Mouse (Mus musculus) G1E-ER4 (cell line): ENCODE results near the gene Depdc1b. TPM values are rescaled to one million over a fixed set of nuclear protein-coding genes. Genes with fewer than 3 reads are reported as not detected.

Experiments
- GATA1 ChIP-seq: IDR thresholded peaks from one replicate; pipeline ENCODE4 v1.8.0; 2012; ENCODE audit warnings: low read length, inconsistent platforms
- polyA plus RNA-seq: library from polyadenylated mRNA; stranded (reverse); fragments of >175 nt; gene quantifications from 2 replicates; pipeline ENCODE4 v1.2.3, GENCODE M21; 2012

The Depdc1b gene
- 4.6 and 4.7 TPM in 2 replicates for polyA plus RNA-seq

DNA sequence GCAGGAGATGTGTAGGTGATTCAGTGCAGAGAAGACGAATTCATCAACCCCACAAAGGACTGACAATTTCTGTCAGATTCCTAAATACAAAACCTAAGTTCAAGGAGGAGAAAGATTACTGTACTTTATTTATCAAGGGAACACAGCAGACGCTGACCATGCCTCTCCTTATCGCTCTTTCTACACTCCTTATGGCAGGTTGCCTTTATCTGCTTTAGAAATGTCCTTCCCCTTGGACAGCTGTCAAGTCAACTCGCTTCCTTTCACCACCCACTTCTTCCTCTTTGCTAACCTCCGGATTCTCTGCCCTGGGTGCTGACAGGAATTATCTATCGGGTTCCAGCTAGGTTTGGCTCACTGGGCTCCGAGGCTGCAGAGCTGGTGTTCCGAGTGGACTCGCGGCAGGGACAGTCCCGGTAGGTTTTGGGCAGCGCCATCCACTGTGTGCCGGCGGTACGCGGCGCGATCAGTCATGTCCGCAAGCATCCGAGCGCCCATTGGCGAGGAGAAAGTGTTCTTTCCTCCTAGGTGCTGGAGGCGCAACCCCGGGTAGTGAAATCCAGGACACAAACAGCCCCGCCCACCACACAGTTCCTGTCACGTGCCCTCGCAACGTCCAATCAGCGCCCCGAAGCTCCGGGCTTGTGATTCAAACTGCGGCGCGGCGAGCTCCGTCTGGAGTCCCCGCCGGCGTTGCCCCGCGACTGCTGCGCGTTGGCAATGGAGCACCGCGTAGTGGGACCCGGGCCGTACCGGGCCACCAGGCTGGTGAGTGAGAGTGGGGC lies at the start of gene Depdc1b:
Gene Depdc1b, plus strand, starts transcription at position 631 of the 785 bp plus-strand sequence.
- TF ChIP-seq GATA1 = peak; percentile 94

DNA sequence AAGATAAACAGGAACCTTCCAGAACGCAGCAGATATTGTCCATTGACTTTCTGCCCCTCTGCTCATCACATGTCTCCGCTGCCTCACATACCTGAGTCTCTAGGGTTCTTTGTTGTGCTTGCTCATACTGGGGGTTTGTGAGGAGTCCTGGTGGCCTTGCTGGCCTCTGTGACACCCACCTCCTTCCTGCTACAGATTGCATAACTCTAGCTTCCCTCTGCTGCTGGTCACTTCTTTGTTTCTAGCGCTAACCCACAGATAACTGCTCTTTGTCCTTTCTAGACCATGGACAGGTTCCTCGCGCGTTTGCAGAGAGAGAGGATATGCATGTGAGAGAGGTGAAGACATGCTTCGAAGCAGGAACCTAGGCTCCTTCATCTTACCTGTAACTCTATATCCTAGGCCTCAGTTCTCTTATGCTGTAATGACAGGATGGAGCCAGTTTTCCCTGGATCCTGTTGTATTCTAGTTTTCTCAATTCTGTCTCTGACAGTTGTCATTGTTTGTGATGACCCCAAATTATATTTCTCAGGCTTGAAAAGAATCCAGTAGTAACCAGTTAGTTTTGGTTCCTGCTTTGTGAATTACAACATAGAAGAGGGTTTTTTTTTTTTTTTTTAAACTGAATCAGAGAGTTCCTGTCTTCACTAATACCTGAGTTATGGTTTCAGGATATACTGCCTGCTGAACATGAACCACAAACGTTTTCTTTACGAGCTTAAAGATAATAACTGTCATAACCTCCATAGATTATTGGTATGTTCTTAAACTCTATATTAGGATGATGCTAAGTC lies 48.1 kb upstream of the Depdc1b start:
- TF ChIP-seq GATA1 = no peak

DNA sequence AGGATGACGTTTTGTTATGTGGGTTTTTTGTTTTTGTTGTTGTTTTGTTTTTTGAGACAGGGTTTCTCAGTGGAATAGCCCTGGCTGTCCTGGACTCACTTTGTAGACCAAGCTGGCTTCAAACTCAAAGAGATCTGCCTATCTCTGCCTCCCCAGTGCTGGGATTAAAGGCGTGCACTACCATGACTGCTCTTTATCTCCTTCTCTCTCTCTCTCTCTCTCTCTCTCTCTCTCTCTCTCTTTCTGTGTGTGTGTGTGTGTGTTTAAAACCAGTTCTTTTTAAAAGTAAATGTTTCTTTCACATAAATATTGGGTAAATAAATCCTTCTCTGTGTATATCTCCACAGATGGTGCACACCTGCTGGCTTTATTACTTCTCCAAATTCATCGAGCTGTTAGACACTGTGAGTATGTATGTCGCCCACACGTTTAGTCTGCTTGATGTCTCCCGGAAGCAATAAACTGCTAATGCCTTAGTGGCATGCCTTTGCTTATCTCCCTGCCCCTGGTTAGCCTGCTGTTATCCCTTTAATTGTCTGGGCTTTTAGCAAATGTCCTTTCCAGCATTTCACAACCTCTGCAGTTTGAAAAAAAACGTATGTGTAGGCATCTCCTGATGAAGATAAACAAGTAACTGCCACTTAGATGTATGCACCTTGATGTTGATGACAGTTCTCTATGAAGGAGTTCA lies 44.5 kb upstream of the Depdc1b start:
- peak; percentile 74 for TF ChIP-seq GATA1

DNA sequence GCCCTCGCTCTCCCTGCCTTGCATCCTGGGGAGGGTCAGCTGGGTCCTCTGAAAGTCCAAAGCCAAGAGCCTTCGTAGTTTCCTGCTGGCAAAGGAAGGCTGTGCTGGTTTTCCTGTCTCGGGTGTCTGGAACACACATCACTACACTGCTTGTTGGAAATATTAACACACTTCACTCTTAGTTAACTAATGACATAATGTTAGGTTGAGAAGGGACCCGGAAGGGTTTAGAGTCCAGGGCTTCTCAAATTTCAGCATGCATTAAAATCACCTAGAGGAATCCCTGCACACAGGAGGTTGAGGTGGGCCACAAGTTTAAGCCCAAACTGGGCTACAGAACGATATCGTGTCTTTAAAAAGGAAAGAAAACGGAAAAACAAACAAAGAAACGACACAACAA lies 43.8 kb upstream of the Depdc1b start:
- no peak for TF ChIP-seq GATA1

DNA sequence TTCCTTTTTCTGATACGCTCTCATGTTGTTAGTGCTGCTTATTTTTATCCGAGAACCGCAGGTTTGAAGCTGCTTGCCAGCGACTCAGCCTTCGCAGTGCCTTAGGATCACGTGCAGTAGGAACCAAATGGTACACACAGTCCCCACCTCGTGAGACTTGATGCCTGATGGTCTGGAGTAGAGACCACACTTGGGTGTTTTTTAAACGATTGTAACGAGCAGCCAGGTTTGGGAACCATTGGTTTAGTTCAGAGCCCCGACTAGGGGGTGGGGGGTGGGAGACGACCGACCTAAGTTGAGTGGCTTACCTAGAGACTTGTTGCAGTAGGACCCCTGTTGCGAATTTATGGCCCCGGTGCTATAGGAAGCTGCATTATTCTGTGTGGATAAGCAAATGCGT lies 43.1 kb upstream of the Depdc1b start:
- TF ChIP-seq GATA1 = no peak

DNA sequence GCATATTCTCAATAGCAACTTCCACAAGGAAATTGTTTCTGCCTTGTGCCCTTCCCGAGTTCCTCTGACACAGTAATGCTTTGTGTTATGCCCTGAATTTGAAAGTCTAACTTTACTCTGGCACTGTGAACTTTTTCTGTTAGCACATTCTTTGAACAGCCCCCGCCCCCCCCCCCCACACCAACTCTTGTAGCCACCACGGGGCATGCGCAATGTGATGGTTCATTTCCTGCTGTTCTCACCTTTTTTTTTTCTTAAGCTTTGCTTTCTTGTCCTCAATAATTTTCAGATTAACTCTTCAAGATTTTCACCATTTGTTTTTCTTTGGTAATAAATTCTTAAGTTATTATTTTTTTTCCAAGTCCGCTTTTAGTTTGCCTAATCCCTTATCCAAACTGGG lies 42.7 kb upstream of the Depdc1b start:
- TF ChIP-seq GATA1 = no peak

DNA sequence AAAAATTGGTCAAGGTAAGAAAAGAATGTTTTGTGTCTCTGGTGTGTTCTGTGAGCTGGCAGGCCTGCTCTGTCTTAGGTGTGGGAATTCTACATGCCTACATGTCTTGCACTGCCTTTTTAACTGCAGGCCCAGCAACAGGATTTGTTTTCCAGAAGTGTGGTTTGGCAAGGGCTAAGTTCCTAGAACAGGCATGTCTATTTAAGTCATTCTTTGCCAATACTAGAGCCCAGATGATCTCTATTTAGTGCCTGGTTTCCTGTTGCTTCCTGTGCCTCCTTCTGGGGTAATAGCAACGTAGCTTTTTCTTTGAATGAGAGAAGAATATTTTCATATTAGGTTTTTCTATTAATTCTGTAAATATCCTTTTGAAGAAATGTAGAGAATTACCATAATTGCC lies 39.6 kb upstream of the Depdc1b start:
- no peak for TF ChIP-seq GATA1

DNA sequence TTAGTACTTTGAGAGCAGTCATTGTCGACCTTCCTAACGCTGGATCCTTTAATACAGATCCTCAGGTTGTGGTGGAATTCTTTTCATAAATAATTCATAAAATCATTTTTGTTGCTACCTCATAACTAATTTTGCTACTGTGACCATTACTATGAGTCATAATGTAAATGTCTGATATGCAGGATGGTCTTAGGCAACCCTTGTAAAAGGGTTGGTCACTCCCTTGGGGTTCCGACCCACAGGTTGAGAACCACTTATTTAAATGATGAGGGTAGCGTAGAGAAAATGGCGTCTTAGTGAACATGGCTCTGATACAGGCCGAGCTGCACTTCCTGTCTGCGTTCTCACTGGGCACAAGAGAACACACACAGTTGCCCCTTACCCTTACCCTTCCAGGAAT lies 38.8 kb upstream of the Depdc1b start:
- TF ChIP-seq GATA1 = no peak

DNA sequence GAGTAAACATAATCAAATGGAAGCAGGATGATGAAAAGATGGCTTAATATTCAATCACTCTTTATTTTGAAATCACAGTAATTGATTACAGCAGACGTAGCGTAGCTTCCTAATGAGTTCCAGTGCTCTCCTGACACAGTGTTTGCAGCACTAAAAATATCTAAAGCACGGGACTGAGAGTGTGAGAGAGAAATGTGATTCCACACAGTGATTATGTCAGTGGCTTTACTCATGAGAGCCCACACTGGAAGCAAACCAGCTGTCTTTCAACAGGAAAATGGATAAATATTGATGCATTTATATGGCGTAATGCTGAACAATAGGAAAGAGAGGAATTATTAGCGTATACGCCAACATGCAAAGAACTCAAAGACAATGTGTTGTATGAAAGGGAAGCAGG lies 37.5 kb upstream of the Depdc1b start:
- no peak for TF ChIP-seq GATA1

DNA sequence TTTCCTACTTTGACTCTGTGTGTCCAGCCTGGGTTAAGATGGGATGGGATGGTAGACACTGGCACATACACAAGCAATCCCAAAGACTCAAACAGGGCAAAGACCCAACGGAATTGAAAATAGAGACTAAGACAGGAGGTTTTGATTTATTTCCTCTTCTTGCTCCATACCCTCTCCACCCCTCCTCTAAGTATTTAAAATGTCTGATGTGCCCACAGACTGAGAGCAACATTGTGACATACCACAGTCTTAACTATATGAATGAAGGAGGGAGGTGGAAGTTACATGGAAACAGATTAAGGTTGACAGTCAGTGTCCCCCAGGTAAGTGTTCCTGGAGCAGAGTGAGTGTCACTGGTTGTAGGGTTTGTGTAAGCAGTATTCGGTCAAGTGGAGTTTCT lies 31.8 kb upstream of the Depdc1b start:
- TF ChIP-seq GATA1 = no peak

DNA sequence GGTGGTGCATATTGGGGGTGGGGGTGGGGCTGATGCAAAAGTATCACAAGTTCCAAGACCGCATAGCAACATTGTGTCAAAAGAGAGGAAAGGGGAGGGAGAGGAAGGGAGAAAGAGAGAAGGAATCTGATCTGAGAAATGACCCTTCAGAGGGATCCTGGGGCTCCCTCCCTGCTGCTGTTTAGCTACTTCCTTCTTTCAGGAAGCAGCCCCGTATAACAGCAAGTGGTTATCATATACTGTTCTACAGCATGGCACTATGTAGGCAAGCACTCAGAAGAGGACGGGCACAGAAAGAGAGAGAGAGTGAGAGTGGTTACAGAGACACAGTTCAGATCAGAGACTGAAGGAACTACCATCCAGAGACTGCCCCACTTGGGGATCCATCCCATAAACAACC lies 28.2 kb upstream of the Depdc1b start:
- no peak for TF ChIP-seq GATA1

DNA sequence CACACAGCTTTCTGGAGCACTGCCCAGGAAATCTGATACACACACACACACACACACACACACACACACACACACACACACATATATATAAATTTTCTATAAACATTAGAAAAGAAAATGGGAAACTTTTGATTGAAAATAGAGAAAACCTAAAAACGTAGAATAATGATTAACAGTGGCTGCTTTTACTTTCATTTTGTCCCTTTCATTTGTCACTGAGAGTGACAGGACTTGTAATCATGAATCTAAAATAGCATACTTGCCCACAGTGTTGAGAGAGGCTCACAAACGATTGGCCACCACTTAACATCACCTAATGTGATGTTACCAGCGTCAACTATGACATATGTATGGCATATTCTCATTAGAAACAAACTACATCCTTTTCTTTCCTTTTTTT lies 26.7 kb upstream of the Depdc1b start:
- no peak for TF ChIP-seq GATA1

DNA sequence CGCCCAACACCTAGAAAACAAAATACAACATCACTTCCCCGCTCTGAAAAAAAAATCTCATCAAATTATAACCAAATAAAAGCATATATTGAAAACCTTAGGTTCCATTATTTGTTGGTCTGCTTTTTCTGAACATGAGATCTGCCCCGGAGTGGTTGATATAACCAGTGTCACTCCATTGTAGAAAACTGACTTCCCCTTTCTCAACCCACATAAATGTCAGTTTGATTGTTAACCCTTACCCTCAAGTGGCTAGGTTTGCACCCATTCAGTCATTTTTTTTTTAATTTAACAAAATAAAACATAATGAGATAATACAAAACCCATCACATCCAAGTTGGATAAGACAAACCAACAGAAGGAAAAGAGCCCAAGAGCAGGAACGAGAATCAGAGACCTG lies 25.8 kb upstream of the Depdc1b start:
- no peak for TF ChIP-seq GATA1

DNA sequence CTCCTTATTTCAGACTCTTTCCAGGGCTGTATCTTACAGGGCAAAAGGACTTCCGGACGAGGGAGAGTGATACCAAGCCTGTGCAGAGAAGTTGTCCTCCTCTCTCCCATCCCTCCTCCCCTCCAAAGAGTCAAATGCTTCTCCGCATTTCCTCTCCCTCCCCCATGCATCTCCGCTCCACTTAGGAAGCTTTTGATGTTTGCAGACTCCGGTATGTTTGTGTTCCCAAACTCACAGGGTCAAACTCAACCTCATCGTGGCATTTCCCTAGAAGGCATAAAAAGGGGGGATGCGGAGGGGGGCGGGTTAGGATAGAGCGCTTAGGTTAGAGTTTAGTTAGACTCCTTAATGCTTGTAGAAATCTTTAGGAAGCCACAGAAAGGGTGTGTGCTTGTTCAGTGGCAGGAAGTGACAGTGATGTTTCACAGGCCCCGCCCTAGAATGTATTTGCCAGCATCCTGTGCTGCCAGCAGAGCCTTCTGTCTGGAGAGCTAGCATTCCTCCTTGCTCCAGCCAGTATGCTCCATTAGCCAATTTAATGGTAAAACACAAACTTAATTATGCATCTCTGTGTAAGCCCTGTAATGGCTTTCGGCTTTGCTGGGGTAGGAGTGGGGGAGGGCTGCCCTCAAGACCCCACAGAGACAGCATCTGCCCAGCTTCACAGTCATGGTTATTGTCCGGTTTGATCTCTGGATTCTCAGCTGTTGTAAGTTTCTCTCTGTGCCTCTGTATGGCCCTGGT lies 18.6 kb upstream of the Depdc1b start:
- TF ChIP-seq GATA1 = no peak

DNA sequence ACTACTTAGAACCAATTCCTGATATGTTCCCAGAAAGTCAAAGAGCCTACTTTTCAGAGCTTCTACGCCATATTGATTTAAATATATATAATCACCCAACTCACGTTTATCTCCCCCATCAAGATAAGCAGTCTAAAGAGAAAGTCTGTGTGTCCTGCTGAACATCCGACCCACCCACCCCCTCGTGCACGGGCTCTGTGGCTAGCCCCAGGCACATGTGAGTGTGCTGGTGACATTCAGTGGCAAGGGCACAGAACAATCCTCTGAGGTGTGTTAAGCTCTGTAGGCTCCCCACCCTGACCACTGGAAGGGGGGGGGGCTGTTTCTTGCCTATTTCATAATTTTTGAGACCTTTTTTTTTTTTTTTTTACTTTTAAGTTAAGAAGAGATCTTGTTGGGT lies 17.9 kb upstream of the Depdc1b start:
- TF ChIP-seq GATA1 = no peak
